Mouse (Mus musculus): ENCODE measurements around the gene Pop4.
A peak's percentile ranks its signal among the peaks of the same experiment; 100 is the strongest.

Gene Pop4

DNA sequence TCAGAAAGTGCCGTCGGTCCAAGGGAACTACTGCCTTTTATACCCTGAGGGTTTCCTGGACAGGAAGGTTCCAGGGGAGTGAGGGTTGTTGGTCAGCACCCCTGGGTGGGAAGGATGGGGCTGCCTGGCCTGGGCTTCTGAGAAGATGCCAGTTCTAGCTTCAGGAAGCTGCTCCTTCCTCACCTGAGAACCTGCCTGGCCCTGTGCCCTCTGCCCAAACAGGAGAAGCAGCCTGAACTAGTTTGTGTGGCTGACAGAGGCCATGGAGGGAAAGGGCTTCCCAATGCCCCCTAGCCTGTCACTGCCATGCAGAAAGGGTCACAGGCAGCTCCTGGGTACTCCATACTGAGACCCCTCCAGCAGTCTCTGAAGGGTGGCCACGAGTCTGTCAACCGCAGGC, 51.7 kb downstream of the Pop4 start:
- no peak for DNase-seq (ENCODE audit: low spot score)

DNA sequence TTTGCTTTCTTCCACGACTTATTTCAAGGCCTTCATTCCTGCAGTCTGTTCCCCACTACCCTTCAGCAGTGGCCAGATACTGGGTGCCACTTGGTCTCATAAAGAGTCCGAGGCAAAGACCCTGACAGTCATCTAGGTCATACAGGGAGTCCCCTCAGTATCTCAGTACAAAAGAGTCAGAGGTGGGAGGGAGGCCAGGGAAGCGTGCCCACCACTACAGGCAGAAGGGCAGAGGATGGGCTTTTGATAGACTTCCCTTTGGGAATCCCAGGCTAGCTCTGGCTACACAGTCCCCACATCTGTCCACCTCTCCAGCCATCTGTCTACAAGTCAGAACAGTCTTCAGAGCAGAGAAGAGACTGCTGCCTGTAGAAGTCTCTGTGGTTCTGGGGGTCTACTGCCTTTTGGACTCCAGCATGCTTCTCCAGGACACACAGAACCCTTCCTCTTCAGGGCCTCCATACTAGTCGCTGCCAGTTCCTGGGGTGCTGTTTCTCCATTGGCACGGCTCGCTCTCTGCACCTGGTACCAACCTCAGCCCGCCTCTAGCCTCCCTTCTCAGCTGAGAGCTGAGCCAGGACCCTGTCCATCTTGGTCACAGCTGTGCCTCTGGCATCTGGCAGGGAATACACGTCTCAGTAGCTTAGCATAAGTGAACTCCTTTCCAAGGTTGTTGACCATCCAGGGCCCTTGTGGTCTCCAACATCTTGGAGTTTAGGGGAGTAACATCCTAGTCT, 52.4 kb downstream of the Pop4 start:
- DNase-seq (ENCODE audit: low spot score) = no peak

DNA sequence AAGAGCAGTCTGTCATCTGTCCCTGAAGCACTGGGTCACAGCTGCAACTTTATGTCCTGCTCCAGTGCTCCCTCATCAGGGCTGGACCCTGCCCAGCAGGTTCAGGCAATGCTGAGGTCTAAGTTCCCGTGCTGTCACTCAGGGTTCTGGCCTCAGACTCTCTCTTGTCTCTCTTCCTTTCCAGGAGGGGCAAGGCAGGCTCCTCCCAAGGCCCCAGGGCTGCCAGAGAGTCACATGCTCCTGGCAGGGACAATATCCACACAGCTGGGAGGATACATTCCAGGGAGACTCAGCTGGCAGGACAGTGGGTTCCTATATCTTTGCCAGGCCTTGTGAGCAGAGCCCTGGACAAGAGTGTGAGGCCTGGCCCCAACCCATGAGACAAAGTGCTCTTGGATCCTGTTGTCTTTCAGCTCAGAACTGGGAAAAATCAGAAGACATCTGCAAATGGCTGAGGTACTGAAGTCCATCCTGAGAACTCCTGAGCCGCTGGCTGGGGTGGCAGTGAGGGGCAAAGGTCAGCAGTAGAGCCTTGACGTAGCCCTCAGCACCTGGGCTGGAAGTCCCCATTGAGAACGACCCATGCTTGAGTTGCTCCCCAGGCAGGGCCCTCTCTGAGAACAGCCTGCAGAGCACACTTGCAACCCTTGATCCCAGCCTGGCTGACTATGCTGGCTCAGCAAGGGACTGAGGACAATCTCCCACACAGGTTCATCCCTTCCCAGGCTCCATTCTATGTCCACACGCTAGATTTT, 53.6 kb downstream of the Pop4 start:
- DNase-seq (ENCODE audit: low spot score) = peak; percentile 58

DNA sequence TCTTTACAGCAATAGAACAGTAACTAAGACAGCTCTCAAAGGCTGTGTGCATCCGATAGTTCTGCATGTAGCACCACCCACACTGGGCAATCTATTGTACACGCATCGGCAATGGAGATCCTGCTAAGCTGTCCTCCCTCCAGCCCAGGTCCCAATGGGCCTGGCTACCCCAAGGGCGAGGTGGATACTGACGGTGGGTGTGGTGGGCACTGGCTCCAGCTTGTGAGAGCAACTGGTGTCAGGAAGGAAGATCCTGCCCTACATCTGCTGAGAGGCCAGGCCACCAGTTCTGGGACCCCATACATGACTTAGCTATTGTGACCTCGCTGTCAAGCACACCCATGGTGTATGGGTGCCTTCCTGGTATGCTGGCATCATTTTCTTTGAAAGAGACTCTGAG, 55.5 kb downstream of the Pop4 start:
- no peak for DNase-seq (ENCODE audit: low spot score)

DNA sequence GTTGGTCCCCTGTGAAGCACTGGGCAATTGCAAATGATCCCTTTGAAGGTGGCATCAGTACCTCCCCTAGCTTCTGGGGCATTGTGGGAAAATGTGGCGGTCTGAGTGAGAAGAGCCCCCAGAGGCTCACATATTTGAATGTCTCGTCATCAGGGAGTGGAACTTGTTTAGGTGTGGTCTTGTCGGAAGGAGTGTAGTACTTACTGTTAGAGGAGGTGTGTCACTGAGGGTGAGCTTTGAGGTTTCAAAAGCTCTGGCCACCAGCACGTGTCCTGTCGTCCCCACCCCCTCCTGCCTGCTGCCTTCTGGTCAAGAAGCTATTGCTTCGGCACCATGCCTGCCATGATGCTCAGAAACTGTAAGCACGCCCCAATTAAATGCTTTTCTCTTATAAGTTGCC, 55.9 kb downstream of the Pop4 start:
- no peak for DNase-seq (ENCODE audit: low spot score)

DNA sequence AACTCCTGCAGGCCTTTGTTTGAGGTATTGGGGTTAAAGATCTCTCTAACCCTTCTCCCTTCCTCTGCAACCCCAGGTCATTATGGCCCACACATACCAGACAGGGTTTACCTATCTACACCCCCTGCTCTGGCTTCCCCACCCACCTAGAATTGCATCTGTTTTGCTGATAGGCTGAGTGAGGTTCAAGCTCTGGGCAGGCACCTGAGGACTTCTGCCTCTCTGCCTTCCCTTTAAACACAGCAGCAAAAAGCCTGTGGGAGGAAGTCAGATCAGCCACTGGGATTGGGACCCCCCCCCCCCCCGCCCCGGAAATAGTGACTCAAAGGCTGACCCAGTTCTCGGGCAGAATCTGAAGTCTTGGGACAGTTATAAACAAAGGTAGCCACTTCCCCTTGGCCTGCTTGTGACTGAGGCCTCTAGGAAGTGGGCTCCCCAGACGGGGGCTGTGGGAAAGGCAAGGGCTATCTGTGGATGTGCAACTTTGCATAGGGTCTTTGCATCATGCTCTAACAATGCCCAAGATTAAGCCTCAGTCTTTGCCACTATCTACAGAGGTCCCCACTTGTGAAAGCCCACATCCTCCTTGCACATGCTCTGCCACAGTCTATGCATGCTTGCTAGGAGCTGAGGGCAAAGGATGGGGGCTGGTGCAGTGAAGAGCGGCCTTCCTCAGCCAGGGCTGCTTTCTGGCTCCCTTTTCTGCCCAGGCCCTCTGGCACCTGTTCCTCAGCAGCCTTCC, 56.6 kb downstream of the Pop4 start:
- DNase-seq (ENCODE audit: low spot score) = no peak

DNA sequence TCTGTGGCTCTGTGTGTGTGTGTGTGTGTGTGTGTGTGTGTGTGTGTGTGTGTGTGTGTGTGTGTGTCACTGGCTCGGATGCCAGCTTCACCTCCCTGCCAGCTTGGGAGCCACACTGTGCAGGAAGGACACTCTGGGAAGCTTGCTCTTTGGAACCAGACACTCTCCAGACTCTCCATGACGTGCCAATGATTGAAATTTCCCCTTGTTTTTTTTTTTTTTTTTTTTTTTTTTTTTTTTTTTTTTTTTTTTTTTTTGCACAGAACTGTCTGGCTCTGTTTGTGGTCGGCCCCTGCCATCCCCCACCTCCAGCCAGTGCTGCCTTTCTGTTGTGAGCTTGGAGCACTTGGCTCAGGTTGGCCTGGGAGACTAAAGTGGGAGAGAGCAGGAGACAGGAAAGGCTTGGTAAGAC, 58.6 kb downstream of the Pop4 start:
- no peak for DNase-seq (ENCODE audit: low spot score)

Data from urinary bladder, postnatal 25 days (tissue).